Mouse (Mus musculus) cerebral cortex, adult 2 months (tissue): Measurements from ENCODE around the gene Slc2a5.

Experiments
- WGBS: fragments of 180-500 bp; shearing (Covaris S2); methylation state at CpG from one replicate; pipeline ENCODE4 v1.1.7; 2018; 5-methylcytosine and 5-hydroxymethylcytosine counted together

Slc2a5 gene

DNA sequence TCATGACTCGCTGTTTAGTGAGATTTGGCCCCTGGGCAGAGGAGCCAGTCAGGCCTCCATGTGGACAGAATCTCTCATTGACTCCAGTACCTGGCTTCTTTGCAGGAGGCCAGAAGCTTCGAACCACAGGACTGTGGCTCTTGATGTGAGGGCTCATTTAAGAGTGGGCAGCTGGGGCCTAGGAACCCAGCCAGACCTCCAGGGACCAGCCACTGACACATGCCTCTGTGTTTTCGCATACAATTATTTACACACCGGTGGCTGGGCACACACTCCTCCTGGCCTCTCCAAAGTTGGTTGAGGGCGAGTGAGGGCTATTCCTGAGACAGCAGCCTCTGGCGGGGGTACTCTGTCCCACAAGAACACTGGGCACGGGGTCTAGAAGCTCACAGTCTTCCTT lies 21.3 kb downstream of the Slc2a5 start:
- WGBS, result 82% methylated on average over 7 of the region's 7 CpGs

DNA sequence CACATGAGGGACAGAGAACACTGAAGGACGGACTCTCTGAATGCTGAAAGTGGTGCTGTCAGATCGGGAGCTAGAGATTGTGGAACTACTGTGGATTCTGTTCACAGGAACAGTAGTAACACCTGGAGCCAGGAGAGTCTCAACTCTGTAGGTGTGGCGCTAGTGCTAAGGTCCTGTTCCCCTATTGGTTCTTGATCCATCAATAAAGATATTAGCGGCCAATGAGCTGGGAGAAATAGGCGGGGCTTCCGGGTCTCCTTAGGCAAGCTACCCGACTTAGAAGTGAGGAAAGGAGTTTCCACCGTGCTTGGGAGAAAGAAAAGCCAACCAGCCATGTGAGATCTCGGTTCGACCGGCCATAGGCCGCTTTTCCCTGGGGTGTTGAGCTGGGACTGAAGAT lies 25.2 kb downstream of the Slc2a5 start:
- WGBS, result 37% methylated on average over 12 of the region's 12 CpGs

DNA sequence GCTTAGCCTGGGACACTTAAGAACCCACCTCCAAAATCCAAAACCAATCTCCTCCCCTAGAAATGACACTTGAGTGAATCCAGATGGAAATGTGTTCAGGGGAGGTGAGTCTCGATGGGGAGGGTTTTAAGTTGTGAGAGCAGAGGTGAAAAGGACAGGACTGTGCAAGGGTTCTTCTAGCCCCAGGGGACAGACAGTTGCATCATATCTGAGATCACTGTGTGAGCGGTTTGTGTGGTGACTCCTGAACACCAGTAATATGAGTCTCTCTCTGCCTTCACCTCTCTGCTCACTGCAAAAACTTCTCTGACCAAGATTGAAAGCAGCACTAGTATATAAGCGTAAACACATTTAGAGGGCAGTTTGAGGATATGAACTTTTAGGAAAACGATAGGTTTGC lies 27.2 kb downstream of the Slc2a5 start:
- WGBS, result 87% methylated on average over 4 of the region's 4 CpGs

DNA sequence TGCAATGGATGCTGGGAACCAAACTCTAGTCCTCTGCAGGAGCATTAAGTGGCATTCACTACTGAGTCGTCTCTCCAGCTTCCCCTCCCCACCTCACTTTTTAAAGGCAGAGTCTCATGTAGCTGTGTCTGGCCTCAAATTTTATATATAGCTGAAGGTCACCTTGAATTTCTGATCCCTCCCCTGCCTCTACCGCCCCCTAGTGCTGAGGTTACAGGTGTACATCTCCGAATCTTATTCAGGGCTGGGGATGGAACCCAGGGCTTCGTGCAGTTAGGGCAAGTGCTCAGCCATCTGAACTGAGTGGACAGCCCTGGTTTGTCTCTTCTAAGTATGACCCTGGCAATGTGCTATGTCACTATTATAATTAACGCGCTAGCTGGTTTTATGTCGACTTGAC lies 32.0 kb downstream of the Slc2a5 start:
- 82% methylated on average over 7 of the region's 7 CpGs for WGBS

DNA sequence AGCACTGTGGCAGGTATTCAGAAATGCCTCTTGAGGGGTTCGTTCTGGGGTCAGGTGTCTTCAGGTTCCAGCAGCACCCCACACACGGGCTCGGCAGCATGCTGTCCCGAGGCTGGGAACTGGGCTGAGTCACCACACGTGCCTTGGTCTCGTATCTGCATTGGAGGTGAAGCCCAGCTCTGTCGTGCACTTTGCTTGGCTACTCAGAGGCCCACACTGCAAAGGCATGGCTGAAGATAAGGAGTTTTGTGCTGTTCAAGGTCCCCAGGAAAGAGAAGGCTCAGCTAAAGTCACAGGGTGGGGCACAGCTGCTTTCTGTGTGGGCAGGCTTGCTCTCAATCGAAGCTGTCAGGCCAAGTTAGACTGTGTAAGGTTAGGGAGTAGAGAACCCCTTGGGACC lies 33.4 kb downstream of the Slc2a5 start:
- WGBS, result 87% methylated on average over 8 of the region's 8 CpGs

DNA sequence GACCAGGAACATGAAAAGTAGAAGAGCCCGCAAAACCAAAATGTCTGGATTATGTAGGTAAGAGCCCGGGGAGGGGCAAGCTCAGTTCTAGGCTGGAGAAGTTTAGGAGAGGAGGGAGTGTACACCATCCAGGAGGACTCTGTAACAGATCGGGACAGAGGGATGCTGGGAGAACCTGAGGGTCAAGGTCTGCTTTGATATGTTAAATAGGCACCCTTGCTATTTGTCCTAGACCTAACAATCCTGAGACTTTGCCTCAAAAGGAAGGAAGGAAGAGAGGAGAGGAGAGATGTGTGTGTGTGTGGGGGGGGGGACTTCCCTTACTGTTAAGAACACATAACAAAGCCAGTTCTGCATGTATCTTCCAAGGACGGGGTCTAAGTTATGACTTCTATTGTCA lies 36.2 kb downstream of the Slc2a5 start:
- 91% methylated on average over 4 of the region's 4 CpGs for WGBS

DNA sequence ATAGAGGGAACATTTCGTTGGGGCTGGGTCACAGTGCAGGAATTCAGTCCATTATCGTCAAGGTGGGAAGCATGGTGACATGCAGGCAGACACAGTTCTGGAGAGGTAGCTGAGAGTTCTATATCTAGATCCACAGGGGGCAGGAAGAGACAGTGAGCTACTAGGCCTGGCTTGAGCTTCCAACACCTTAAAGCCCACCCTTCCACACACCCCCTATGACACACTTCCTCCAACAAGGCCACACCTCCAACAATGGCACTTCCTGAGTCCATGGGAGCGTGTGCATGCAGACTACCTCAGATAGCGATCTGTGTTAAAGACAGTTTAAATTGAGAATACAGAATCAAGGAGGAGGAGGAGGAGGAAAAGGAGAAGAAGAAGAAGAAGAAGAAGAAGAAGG lies 36.6 kb downstream of the Slc2a5 start:
- WGBS, result 77% methylated on average over 4 of the region's 4 CpGs

DNA sequence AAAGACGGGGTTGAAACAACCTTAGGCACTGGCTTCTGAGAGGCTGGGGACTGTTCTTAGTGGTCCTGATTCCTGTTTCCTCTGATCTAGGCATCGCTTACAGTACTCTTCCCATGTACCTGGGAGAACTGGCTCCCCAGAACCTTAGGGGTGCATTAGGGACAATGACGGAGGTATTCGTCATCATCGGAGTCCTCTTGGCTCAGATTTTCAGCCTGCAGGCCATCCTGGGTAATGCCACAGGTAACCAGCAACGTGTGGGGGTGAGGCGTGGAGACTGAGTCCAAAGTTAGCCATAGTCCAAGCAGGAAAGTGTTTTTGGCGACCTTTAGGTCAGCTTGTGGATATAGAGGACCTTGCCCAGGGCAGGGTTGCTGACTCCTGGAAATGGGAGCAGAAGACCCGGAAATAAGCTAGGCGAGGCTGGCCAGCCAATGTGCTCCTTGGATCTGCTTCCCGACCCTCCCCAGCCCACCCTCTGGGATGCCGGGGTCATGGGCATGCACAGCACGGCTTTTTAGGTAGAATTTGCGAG lies 38.3 kb downstream of the Slc2a5 start:
- 75% methylated on average over 14 of the region's 14 CpGs for WGBS

DNA sequence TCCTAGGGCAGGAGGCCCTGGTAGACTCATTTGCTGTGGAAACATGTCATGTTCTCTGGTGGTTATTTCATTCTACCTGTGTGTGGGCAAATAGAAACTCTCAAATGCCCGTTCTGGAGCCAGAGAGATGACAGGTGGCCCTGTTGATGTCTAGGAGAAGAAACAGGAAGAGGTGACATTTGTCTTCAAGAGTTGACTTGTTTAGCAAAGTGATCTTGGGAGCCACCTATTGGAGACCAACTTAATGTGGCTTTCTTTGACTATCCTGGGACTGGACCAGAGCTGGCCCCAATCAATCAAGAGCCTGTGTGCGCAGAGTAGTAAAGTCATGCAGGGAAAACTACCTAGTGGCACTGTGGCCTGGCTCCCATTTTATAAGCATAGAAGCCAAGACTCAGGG lies 40.4 kb downstream of the Slc2a5 start:
- 83% methylated on average over 2 of the region's 2 CpGs for WGBS

DNA sequence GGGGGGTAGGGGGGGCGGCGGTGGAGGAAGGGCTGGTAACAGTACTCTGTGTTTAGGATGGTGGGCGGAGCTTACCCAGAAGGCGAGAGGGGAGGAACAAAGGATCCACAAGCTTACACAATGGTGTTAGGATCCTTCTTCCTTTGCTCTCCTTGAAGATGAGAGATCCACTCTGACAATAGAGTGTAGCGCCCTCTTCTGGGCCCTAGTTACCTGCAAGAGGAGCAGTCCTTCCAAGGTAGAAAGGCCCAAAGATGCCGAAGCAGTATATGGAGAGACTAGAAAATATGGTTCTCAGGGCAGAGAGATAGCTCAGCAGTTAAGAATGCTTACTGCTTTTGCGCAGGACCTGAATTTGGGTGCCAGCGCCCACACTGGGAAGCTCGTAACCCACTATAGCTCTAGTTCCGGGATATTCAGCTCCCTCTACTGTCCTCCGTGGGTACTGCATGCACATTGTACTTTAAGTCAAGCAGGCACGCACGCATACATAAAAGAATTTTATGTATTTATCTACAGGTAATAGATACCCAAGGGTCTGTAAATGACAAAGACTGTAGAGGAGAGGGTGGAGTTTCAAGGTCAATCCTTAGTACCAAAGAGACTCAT lies 43.6 kb downstream of the Slc2a5 start:
- WGBS, result 78% methylated on average over 13 of the region's 13 CpGs

DNA sequence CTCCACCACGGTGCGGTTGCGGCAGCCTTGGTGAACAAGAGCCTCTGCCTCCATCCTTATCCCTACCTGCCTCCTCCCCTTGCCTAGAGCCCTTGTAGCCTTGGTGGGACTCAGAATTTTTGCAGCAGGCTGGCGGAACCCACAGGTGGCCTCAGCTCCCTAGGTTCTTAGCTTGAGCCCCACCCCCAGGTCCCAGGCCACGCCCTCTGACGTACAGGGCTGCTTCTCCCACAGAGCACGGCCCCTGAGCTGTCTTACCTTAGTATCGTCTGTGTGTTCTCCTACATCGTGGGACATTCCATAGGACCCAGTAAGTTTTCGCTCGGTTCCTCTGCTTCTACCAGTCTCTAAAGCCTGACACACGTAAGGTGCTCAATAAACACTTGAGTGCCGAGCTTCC lies 45.8 kb downstream of the Slc2a5 start:
- 66% methylated on average over 13 of the region's 13 CpGs for WGBS

DNA sequence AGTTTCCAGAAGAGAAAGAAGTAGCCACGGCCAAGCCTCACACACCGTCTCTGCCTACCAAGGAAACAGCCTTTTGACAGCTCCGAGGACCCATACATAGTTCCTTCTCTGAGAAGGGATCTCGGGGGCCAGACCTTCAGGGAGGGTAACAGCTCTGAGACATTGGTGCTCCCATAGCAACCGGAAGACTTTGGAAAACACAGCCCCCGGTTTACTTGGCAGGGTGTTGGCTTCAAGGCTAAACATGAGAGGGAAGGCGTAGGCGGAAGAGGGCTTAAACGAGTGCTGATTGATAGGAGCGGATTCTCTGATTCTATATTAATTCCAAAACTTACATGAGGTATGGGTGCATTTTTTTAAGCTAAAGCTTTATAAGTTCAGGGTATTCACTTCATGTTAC lies 49.3 kb downstream of the Slc2a5 start:
- WGBS, result 36% methylated on average over 10 of the region's 10 CpGs

DNA sequence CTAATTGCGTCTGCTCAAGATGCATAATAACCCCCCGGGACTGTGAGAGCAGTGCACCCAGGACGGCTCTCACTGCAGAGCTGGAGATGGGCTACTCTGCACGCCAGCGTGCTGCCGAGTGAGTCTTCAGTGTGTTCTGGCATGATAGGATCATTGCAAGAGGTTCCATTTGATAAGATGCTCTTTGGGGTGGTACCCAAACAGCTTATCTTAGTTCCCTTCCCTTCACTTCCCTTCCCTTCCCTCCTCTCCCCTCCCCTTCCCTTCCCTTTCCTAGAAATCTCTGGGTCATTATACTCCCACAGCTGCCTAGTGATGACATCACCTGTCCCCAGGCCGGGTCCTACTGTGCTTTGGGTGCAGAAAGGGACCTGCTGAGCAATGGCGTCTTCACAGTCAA lies 53.0 kb downstream of the Slc2a5 start:
- WGBS, result 90% methylated on average over 8 of the region's 8 CpGs

DNA sequence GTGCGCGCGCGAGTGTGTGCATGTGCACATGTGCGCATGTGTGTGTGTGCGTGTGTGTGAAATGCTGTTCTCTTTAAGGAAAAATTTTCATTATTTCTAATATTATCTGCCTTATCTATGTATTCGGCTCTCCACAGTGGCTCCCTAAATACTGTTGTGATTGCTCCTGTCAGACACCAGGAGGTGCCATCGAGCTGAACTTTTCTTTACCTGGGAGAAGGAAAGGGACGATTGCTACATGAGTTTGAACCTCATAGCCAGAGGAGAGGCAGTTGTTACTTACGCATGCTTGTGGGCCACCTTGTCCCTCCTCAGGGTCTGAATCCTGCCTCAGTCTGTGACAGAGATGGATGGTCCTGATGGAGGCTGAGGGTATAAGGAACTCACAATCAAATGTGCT lies 54.2 kb downstream of the Slc2a5 start:
- WGBS, result 55% methylated on average over 10 of the region's 10 CpGs

DNA sequence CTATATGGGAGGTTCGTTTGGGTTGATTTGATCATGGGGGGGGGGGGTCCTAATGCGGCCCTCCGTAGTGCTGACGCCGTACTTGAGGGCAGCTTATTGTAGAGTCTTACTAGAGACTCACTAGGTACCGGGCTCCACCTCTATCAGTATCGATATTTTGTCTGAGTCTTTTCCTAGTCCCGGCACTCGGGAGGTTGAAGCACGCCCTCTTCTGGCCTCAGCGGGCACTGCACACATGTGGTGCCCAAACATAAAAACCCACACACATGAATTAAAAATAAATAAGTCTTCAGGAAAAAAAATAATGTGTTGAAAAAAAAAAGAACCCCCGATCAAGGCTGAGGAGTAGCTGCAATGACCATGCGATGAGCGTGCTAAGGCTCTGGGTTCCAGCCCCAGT lies 54.9 kb downstream of the Slc2a5 start:
- WGBS, result 95% methylated on average over 14 of the region's 14 CpGs

DNA sequence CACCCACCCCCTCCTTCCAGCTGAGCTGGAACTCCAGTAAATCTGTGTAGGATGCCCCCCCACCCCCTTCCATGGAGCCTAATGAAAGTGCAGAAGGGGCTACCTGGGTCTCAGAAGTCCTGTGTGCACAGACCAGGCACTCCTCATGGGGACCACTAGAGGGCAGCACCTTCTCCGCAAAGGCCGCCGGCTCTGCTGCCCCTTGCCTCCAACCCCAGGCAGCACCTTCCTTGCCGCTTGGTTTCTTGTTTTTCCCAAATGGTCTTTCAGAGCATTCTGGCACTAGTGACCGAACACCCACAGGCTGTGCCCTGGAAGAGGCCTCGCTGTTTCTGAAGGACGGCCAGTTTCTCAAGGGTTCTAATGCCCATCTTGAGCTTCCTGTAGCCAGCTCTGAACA lies 57.5 kb downstream of the Slc2a5 start:
- 8% methylated on average over 7 of the region's 7 CpGs for WGBS

DNA sequence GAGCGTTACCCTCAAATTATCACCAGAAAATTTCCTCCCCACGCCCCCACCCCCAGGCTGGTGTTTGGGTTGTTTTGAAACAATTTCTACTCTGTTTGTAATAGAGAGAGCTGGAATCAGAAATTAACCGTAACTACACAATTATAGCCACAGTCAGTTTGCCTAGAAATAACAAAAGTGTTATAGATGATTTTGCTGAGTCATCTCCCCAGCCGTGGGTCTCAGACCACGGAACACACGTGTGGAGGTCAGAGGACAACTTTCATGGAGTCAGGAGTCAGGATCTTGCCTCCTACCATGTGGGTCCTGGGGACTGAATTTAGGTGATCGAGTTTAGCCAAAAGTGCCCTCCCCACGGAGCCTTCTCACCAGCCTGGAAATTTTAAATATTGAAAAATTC lies 58.0 kb downstream of the Slc2a5 start:
- WGBS, result 73% methylated on average over 8 of the region's 8 CpGs

DNA sequence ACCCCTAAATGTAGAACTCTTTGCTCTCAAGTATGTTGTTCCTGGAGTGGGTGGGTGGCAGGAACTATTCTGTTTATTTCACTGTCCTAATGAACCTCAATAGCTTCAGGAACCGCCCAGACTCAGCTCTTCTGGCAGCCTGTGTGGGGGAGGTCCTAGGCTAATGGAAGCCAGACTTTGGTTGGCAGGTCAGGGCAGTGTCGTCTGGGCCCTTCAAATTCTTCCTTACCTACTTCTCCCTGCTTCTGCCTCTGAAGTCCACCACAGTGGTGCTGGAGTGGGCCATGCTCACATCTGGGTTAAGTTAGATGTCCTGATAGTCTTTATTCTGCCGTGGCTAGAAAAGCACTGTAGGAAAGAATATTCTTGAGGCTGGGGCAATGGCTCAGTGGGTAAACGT lies 59.0 kb downstream of the Slc2a5 start:
- WGBS, result 77% methylated on average over 4 of the region's 4 CpGs

DNA sequence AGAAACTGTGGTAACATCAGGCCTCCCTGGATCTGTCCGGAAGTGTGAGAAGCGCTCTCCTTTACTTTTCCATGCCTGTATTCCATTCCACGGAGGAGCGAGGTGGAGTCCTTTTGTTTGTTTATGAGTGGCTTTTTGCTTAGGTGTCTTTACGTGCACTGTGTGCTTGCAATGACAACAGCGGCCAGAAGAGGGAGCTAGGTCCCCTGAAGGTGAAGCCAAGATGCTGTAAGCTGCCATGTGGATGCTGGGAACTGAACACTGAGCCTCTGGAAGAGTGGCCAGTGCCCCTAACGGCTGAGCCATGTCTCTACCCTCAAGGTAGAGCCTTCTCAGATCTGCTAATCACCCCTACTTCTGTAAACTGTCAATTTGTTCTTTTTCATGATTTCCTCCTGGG lies 62.2 kb downstream of the Slc2a5 start:
- 91% methylated on average over 7 of the region's 7 CpGs for WGBS

DNA sequence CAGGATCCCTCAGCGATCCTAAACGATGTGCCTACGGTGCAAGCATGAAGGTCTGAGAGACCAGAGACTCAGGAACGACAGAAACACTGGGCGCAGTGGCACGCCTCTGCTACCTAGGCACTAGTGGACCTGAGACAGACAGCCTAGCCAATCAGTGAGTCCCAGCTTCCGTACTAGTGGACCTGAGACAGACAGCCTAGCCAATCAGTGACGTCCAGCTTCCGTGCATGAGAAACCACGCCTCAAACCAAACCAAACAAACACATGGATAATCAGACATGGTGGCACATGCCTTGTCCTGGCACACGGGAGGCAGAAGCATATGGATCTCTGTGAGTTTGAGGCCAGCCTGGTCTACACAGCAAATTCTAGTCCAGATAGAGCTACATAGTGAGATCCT lies 69.2 kb downstream of the Slc2a5 start:
- WGBS, result 69% methylated on average over 11 of the region's 11 CpGs

DNA sequence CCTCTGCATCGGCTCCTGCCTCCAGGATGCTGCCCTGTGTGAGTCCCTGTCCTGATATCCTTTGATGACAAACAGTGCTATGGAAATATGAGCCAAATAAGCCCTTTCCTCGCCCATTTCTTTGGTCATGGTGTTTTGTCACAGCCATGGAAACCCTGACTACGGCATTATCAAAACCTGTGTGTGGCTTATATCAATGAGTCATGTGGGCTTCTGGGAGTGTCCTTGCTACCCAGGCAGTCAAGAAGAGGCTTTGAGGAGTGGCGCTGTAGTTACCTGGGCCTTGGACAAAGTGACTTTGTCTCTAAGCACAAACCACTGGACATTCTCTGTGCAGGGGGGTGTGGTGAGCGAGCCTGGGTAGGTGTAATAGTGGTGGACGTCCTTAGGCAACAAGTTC lies 73.1 kb downstream of the Slc2a5 start:
- 83% methylated on average over 6 of the region's 6 CpGs for WGBS
